Mouse (Mus musculus): Measurements from ENCODE around the gene Dpep2nb. TPM values are rescaled to one million over a fixed set of nuclear protein-coding genes. Genes with fewer than 3 reads are reported as not detected.

Gene Dpep2nb
- total RNA-seq, 2 experiments from 2014 or later = 0.30 TPM; not detected in 1

DNA sequence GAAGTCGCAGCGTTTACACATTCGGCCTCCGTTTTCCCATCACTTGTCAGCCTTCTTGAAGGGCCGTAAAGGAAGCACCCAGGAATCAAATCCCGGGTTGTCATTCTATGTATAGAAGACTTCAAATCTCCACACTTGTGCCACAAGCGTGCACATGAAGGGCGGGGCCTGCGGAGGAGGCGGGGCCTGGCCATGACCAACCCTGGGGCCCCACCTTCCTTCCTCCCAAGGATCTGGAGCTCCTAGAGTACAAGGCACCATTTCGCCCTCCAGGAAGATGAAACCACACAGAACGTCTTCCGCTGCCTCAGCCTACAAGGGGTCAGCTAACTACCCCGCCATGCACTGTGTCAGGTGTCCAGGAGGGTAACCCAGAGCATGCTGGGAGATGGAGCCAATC, 44.7 kb downstream of the Dpep2nb start:
- DNase-seq = no peak

DNA sequence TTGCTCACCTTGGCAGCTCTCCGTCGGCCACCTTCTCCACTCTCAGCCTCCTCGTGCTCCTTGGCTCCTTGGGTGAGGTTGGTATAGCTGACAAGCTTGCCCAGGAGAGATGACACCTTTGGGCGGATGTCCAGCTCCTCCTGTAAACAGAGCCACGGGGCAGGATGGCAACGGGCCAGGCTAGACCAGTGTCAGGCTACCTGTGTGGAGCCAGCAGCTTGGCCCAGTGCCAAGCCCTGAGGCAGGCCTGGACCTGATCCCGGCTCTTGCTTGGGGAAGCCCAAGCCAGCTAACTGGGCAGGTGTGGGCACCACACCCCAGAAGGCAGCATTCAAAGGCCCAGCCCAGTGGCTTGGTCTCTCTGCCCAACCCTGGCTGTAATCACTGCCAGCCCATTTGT, 46.4 kb downstream of the Dpep2nb start:
- DNase-seq = peak in 1 of 2 experiments; percentile 42

DNA sequence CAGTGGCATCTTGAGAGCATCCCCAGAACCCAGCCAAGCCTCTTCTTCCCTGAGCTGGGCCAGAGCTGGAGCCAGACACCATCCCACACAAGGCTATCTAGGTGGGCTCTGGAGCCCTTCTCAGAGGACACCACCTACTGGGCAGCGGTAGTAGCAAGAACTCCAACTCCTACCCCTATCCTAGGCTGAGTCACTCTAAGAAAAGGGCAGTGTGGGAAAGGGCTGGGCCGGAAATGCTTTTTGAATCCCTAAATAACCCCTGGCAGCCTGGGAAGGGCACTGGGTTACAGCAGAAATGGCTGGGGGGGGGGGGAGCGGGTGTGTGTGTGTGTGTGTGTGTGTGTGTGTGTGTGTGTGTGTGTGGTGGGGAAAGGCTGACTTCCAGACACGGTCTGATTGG, 48.0 kb downstream of the Dpep2nb start:
- peak; percentile 57 to 70 for DNase-seq

DNA sequence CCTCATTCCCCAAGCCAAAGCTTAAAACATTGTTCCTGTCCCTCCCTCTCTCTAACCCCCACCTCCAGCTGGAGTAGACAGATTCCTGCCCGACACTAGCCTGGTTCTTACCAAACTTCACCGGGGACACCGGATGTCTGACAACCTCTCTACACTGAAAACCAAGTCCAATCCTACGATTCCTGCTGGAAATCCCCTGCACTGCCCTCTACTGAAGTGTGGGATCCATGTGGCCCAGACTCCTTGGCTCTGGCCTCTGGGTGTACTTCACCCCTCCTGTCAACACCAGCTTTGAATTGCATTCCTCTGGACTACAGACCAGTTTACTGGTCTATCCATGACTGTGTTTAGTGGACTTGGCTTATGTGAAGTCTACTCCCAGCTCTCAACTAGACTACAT, 49.2 kb downstream of the Dpep2nb start:
- no peak for DNase-seq

DNA sequence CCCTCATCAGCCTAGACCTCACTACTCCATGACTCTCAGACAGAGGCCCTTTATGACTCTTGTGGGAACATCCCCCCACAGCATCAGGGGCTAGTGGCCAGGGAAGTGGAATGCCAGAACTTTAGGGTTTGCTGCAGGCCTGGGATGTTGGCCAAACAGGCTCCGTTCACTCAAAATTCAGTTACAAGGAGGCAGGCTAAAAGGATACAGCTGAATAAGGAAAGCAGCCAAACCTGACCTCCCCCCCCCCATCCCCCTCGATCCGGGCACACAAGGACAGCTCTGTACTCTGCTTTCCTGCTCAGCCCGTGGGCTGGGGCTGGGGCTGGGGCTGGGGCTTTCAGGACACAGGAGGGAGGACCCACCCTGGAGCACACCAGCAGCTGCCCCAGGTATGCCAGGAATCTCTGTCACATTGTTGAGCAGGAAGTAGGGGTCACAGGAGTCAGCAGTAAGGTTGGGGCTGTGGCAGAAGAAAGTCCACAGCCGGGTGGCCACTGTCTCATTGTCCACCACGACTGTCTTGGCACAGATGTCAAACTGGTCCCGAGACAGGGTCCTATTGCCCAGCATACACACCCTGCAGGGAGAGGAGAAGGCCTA, 54.6 kb downstream of the Dpep2nb start:
- no peak for DNase-seq

DNA sequence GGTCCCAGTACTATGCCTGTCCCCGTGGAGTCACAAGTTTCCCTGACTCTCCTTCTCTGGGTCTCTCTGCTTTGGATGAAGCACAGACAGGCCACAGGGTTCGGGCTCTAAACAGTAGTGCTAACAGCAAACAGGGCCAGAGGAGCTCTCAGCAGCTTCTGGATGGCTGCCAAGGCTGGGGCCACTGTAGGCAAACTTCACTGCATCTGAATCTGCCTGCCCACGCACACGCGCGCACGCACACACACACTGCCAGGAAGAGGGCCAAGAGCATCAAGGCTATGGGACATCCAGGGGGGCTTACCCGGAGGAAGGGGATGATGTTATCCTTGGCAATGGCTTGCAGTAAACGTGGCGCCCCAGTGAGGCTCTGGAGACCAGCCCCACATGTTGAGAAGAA, 56.4 kb downstream of the Dpep2nb start:
- DNase-seq = peak; percentile 57 to 73

Small RNAs within 50 kb of the gene (microRNA-seq; reads per million reads assigned to microRNA genes)
- gene Mir7074 = not detected

Other genes starting within 250 kb of the Dpep2nb start
- gene Gfod2, start 247.3 kb downstream of the Dpep2nb start, total RNA-seq (2021) = 10 to 100 TPM in 1 of 2 experiments, 1 to 10 TPM in 1; 9.7 to 10.3 TPM
- gene Ranbp10, start 178.6 kb downstream of the Dpep2nb start, total RNA-seq (2021) = 10 to 100 TPM; 23.7 to 24.0 TPM
- gene Tsnaxip1, start 178.2 kb downstream of the Dpep2nb start, total RNA-seq (2021) = not detected
- gene Cenpt, start 152.7 kb downstream of the Dpep2nb start, total RNA-seq (2021) = 1 to 10 TPM; 4.3 to 9.6 TPM
- gene Thap11, start 150.8 kb downstream of the Dpep2nb start, total RNA-seq (2021) = 10 to 100 TPM; 40.0 to 41.1 TPM
- 10 to 100 TPM; 43.2 to 43.8 TPM for gene Nutf2, start 145.4 kb downstream of the Dpep2nb start, total RNA-seq (2021)
- gene Edc4, start 125.1 kb downstream of the Dpep2nb start, total RNA-seq (2021) = 10 to 100 TPM; 31.6 to 38.2 TPM
- gene Nrn1l, start 112.4 kb downstream of the Dpep2nb start, total RNA-seq (2021) = 1 to 10 TPM in 1 of 2 experiments, under 1 TPM in 1; 0.59 to 1.7 TPM
- 10 to 100 TPM; 29.0 to 33.1 TPM for gene Pskh1, start 105.5 kb downstream of the Dpep2nb start, total RNA-seq (2021)
- under 1 TPM; 0.66 to 0.76 TPM for gene Ctrl, start 72.1 kb downstream of the Dpep2nb start, total RNA-seq (2021)
- gene Psmb10, start 67.5 kb downstream of the Dpep2nb start, total RNA-seq (2021) = 10 to 100 TPM; 68.1 to 87.1 TPM
- 1 to 10 TPM; 1.3 to 1.9 TPM for gene Lcat, start 62.6 kb downstream of the Dpep2nb start, total RNA-seq (2021)
- gene Slc12a4, start 39.9 kb downstream of the Dpep2nb start, total RNA-seq (2021) = 10 to 100 TPM; 43.9 to 58.9 TPM
- not detected for gene Dpep3, start 26.5 kb downstream of the Dpep2nb start, total RNA-seq (2021)
- 10 to 100 TPM; 16.0 to 19.3 TPM for gene Dus2, start 14.6 kb downstream of the Dpep2nb start, total RNA-seq (2021)
- 10 to 100 TPM; 15.5 to 16.9 TPM for gene Ddx28, start 5.9 kb upstream of the Dpep2nb start, total RNA-seq (2021)
- 10 to 100 TPM; 37.3 to 48.0 TPM for gene Nfatc3, start 52.9 kb upstream of the Dpep2nb start, total RNA-seq (2021)
- gene Esrp2, start 131.0 kb upstream of the Dpep2nb start, total RNA-seq (2021) = 1 to 10 TPM; 1.1 to 3.5 TPM
- 10 to 100 TPM; 17.4 to 29.6 TPM for gene Pla2g15, start 144.4 kb upstream of the Dpep2nb start, total RNA-seq (2021)
- gene Slc7a6, start 162.9 kb upstream of the Dpep2nb start, total RNA-seq (2021) = 10 to 100 TPM; 28.4 to 33.1 TPM
- gene Slc7a6os, start 205.0 kb upstream of the Dpep2nb start, total RNA-seq (2021) = 10 to 100 TPM; 26.3 to 28.6 TPM
- 10 to 100 TPM; 27.0 to 28.2 TPM for gene Prmt7, start 205.0 kb upstream of the Dpep2nb start, total RNA-seq (2021)